Mouse (Mus musculus): ENCODE data around the gene Filip1l. TPM values are rescaled to one million over a fixed set of nuclear protein-coding genes. Genes with fewer than 3 reads are reported as not detected.

Gene Filip1l
- polyA plus RNA-seq, 1 experiment from 2014 or later, result 6.6 TPM

GRCm38 (mm10) chr16:57580041-57580440 is 227.1 kb downstream of the Filip1l start:
- H3K4me2 ChIP-seq, result no peak overlapping the region
- no peak overlapping the region for H3K27ac ChIP-seq
- 75% methylated on average over 7 of the region's 7 CpGs for WGBS
- no peaks in the 10 kb centered on the region for H3K27me3 ChIP-seq
- H3K4me1 ChIP-seq, result no peaks in the 10 kb centered on the region
- no peak overlapping the region for H3K9ac ChIP-seq
- H3K9me3 ChIP-seq, result no peaks in the 10 kb centered on the region
- no peak overlapping the region for H3K4me3 ChIP-seq (replicated peaks)
- ATAC-seq (ENCODE audit: low FRiP score), result no peak
- H3K36me3 ChIP-seq (replicated peaks), result no peaks in the 10 kb centered on the region

- Histone ChIP-seq H3K36me3 (replicated peaks) (no peaks in the 10 kb centered on the region), H3K27me3 (no peaks in the 10 kb centered on the region), H3K9me3 (no peaks in the 10 kb centered on the region), H3K4me2 (no peak overlapping the region), H3K27ac (no peak overlapping the region), H3K4me3 (replicated peaks) (no peak overlapping the region), H3K4me1 (no peaks in the 10 kb centered on the region), H3K9ac (no peak overlapping the region)
- 93% methylated on average over 2 of the region's 2 CpGs for WGBS
- ATAC-seq (ENCODE audit: low FRiP score), result no peak
These were observed 229.1 kb downstream of the Filip1l start for GRCm38 (mm10) chr16:57582008-57582407.

GRCm38 (mm10) chr16:57585201-57585600 is 232.3 kb downstream of the Filip1l start:
- no peak for ATAC-seq (ENCODE audit: low FRiP score)
- Histone ChIP-seq H3K9me3 (no peaks in the 10 kb centered on the region), H3K9ac (no peak overlapping the region), H3K4me2 (no peak overlapping the region), H3K4me1 (no peaks in the 10 kb centered on the region), H3K4me3 (replicated peaks) (no peak overlapping the region), H3K36me3 (replicated peaks) (no peaks in the 10 kb centered on the region), H3K27me3 (no peaks in the 10 kb centered on the region), H3K27ac (no peak overlapping the region)
- WGBS, result 63% methylated on average over 3 of the region's 3 CpGs

DNA sequence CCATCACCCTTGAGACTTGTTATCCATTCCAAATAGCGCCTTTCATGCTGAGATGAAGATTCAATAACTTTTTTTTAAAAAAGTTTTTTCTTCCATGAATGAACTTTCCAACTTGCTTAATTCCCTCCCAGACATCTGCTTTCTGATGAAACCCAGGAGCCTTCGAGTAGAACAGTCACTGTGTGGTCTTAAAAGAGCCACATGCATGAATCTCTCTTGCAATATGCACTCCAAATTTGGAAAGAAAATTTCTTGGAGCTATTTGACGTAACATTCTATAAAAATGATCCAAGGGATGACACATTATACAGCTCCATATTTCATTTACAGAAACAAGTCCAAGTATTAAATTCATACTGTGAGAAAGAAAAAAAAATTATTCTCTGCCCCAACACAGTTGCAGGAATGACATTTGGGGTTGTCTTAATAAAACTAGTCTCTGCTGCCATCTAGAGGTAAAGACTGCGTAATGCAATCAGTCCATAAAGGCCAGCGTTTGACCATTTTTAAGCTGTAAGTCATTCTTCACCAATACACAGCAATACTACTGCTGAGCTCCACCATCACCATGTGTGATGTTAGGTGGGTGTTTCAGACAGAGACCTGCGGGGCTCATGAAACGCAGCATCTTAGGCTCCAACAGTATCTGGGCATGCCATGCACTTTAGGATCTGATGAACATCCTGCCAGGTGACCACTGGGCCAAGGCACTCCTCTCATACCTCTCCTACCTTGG is 240.7 kb downstream of the Filip1l start:
- whole genome bisulfite sequencing, result 46% methylated on average over 7 of the region's 7 CpGs
- no peaks in the 10 kb centered on the region for H3K36me3 ChIP-seq (replicated peaks)
- no peak overlapping the region for H3K27ac ChIP-seq
- no peaks in the 10 kb centered on the region for H3K27me3 ChIP-seq
- no peak overlapping the region for H3K4me3 ChIP-seq (replicated peaks)
- ATAC-seq (ENCODE audit: low FRiP score), result peak; percentile 67; the same call in 1 of the 2 replicates
- H3K4me1 ChIP-seq, result no peaks in the 10 kb centered on the region
- H3K4me2 ChIP-seq, result no peak overlapping the region
- no peaks in the 10 kb centered on the region for H3K9me3 ChIP-seq
- no peak overlapping the region for H3K9ac ChIP-seq

DNA sequence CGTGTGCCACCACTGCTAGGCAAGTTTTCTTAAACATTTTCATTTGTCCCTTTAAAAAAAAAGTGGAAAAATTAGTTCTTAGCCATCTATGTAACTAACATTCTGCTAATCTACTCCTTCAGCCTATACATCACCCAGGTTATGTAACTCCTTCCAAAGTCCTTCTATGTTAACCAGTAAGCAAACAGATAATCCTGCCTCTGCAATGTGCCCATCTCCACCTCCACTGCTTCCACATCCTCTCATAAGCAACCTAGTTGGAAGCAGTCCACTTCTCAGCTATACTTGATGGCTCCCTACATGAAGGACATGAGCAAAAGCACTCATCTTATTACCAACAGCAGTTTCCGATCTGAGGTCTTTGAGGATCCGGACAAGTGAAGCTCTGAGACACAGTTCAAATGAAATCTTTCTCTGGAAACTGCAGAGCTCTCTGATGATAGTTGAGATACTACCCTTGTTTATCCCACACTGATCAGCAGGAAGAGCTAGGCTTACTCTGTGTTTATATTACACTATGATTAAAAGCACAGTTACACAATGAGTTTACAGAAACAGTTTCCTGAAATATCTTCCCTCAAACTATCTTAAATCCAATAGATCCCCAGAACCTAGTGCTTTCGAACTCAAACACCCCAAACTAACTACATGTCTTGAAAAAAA is 244.5 kb downstream of the Filip1l start:
- Histone ChIP-seq H3K27ac (no peak overlapping the region), H3K27me3 (no peaks in the 10 kb centered on the region), H3K36me3 (replicated peaks) (no peaks in the 10 kb centered on the region), H3K4me3 (replicated peaks) (no peak overlapping the region), H3K9me3 (no peaks in the 10 kb centered on the region), H3K4me1 (no peaks in the 10 kb centered on the region), H3K9ac (no peak overlapping the region), H3K4me2 (no peak overlapping the region)
- 88% methylated on average over 4 of the region's 4 CpGs for WGBS
- ATAC-seq (ENCODE audit: low FRiP score), result no peak

DNA sequence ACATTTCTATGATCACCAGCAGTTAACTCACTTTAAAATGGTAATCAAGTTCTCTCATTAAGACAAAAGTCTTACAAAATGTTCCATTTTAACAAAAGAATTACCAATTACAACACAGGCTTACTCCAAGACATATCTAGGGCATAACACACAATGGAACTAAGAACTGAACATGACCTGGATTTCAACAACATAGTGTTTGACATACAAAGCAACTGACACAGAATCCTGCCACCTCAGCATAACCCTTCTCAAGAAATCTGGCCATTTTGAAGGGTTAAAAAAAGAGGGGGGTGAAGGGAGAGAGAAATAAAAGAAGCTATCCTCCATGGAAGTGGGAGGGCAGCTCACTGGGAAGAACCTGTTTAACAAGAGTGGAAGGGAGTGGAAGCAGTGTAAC is 248.1 kb downstream of the Filip1l start:
- H3K4me2 ChIP-seq, result no peak overlapping the region
- H3K36me3 ChIP-seq (replicated peaks), result no peaks in the 10 kb centered on the region
- no peak overlapping the region for H3K9ac ChIP-seq
- no peak for ATAC-seq (ENCODE audit: low FRiP score)
- no peak overlapping the region for H3K4me3 ChIP-seq (replicated peaks)
- no peaks in the 10 kb centered on the region for H3K27me3 ChIP-seq
- H3K27ac ChIP-seq, result no peak overlapping the region
- no peaks in the 10 kb centered on the region for H3K9me3 ChIP-seq
- 0 out of 2 replicates have a peak, but pooled peaks cover 7% of the 10 kb centered on the region for H3K4me1 ChIP-seq

DNA sequence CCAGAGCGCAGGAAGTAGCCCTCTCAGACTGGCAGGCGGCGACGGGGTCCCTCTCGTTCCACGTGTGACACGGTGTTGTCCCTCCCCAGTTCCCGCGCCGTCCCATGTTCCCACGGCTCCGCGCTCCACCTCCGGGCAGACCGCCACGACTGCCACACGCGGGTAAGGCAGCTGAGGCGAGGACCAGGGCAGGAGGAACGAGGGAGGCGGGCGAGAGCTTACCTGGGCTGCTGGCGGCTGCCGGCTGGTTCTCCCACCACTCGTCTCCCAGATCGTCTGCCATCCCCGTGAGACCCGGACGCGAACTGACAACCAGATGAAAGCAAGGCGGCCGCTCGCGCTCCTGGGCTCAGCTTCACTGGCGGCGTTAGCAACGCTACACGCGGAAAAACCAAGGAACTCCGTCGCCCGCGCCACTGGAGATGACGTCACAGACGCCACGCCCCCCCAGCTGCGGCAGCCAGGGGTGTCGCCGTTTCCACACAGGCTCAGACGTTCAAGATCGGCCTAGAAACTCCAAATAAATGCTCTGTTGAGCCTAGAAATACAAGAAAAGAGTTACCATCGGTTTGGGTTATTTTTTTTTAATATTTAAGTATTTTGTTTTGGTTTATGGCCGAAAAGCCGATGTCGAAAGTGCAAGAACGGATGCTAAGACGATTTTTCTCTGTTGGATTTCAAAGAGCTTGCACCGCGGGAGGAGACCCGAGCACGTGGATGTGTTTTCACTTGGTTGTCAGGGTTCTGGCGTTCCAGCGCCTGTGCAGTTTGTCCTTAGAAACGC is 253.7 kb downstream of the Filip1l start, which contains the start of gene Cmss1:
Cmss1 (minus strand) TSS at position 421 of the 784 bp plus-strand sequence.
- H3K27ac ChIP-seq, result no peak within 1 kb of the TSS
- H3K4me2 ChIP-seq, result peak within 1 kb of the TSS; percentile 80
- H3K9ac ChIP-seq, result peak within 1 kb of the TSS; percentile 61
- peak; percentile 94 for ATAC-seq (ENCODE audit: low FRiP score)
- peak within 1 kb of the TSS; percentile 82 for H3K4me3 ChIP-seq (replicated peaks)
- under 1% methylated on average over 64 of the region's 64 CpGs for WGBS
- H3K9me3 ChIP-seq, result no peaks in the 10 kb centered on the region
- no peaks in the 10 kb centered on the region for H3K36me3 ChIP-seq (replicated peaks)
- peaks cover 12% of the 10 kb centered on the region for H3K4me1 ChIP-seq
- no peaks in the 10 kb centered on the region for H3K27me3 ChIP-seq

DNA sequence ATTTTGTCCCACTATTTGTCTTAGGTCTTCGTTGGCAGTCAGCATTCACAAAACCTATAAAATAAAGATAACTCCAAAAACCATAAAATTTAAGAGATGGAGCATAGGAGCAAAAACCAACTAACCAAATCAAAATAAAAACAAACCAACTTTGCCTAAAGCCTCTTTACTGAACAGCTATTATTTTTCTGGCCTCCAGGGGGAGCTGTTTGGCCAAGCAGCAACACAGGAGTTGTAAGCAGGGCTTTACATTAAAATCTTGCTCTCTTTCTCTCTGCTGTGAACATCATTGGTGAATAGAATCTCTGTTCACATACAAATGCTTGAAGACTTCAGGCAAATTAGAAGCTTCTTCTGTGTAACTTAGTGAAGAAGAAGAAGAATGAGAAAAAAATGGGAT is 258.9 kb downstream of the Filip1l start:
- 0% methylated on average over 1 of the region's 1 CpGs for WGBS
- no peak overlapping the region for H3K9ac ChIP-seq
- no peak for ATAC-seq (ENCODE audit: low FRiP score)
- no peaks in the 10 kb centered on the region for H3K36me3 ChIP-seq (replicated peaks)
- no peak overlapping the region for H3K4me2 ChIP-seq
- H3K27ac ChIP-seq, result no peak overlapping the region
- no peaks in the 10 kb centered on the region for H3K27me3 ChIP-seq
- peaks cover 5% of the 10 kb centered on the region for H3K4me1 ChIP-seq
- H3K9me3 ChIP-seq, result no peaks in the 10 kb centered on the region
- no peak overlapping the region for H3K4me3 ChIP-seq (replicated peaks)

Other genes starting within 250 kb of the Filip1l start
- gene Tomm70a, start 231.4 kb upstream of the Filip1l start, polyA plus RNA-seq (2016; fragmentation: Nextera tagmentation; extraction: Ambion mirVana), result 62.6 and 62.7 TPM in 2 replicates
- gene Nit2, start 185.8 kb upstream of the Filip1l start, polyA plus RNA-seq (2016; fragmentation: Nextera tagmentation; extraction: Ambion mirVana), result 46.0 and 48.2 TPM in 2 replicates
- 29.9 and 34.4 TPM in 2 replicates for gene Tbc1d23, start 121.6 kb upstream of the Filip1l start, polyA plus RNA-seq (2016; fragmentation: Nextera tagmentation; extraction: Ambion mirVana)
- gene Tmem30c, start 60.2 kb upstream of the Filip1l start, polyA plus RNA-seq (2016; fragmentation: Nextera tagmentation; extraction: Ambion mirVana), result 0.15 and 0.26 TPM in 2 replicates